Mouse (Mus musculus) spleen, adult 2 months (tissue): ENCODE results near the gene Il1rap.

Source experiments
- CTCF ChIP-seq: fragments of 200-500 bp; IDR thresholded peaks from 2 replicates; pipeline ENCODE4 v1.5.1; 2011; ENCODE audit warnings: mild to moderate bottlenecking, inconsistent platforms; ENCODE audit not compliant: insufficient read depth, insufficient read length, insufficient replicate concordance; ENCODE audit errors: extremely low read depth
- POLR2A ChIP-seq: fragments of 200-500 bp; IDR thresholded peaks from 2 replicates; pipeline ENCODE4 v1.6.1; 2011; ENCODE audit warnings: low read depth, low read length, inconsistent platforms

DNA sequence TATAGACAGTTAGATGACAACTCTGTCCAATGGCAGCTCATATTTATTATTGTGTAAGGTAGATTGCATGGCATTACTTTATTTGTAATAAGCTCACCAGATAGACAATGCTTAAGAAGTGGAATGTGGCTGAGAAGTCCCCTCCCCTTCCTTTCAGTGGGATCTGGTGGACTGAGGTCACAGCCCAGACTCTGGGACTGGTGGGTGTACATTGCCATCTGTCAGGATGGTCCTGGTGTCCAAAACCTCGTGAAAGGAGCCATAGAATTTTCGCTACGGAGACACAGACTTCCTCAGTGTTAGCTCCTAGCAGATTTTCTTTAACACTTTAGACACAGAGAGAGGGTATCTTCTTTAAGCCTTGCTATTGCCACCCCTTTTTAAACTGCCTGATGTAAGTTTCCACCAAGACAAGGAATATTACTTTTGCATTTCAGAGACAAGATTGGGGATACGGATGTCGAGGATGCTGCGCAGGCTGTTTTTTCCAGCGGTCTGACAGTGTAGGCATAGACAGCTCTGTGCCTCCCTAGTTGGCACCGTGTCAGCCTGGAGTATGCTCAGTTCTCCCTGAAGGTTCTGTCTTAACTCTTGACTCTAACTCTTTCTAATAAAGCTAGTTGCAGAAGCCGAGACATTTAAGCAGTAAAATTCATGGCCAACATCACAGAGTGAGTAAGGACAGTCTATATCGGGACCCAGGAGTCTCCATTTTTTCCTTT, 31.2 kb downstream of the Il1rap start:
- TF ChIP-seq CTCF, result no peak
- TF ChIP-seq POLR2A, result no peak
